Mouse (Mus musculus): ENCODE measurements around the gene Map3k12.

- no peak for TF ChIP-seq CTCF (IDR thresholded peaks at IDR 0.05; ENCODE audit: insufficient read depth, low read length)
- TF ChIP-seq POLR2A (IDR thresholded peaks at IDR 0.05; ENCODE audit: borderline replicate concordance, extremely low read depth, low read depth, low read length), result peak; percentile 82; the same call in 1 of the 2 replicates
These were observed 739 bp upstream of the Map3k12 start for GRCm38 (mm10) chr15:102517631-102517975.

All from lung, adult 2 months (tissue).